Comparison of ENCODE assay signal across 14 mouse cellular contexts in the genomic region with DNA sequence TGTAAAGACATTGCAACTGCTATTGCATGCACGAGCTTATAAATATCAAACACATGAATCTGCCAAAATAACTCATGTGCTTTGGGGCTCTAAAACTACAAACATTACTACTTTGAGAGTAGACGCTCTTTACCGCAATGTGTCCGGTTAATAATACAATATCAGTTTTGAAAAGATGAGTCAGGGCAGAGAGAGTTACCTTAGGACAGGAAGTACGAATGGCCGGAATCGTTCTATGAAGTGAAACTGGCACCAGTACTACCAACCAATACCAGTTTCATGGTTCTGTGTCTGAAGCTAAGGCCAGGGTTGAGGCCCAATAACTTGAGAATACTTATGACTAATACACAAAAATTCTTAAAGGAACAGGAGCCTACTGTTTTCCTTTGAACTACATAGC. TPM values are rescaled to one million over a fixed set of nuclear protein-coding genes. Genes with fewer than 3 reads are reported as not detected.
DNase-seq lines count a peak whose midpoint lies in the region; ATAC-seq and TF ChIP-seq lines count a peak whose summit lies in the region.
"Had no signal": no experiment of that assay in that cellular context is flagged by ENCODE, and none has a peak within 500 bp of the region (broad histone marks: within the 10 kb centered on the region; RNA-seq: fewer than 3 reads in every experiment).

No protein-coding gene starts in this region.

- peak overlapping the region; percentile 44 for H3K4me2 ChIP-seq in forebrain, embryonic 15.5 days (replicated peaks)
- H3K4me2 ChIP-seq in hindbrain, embryonic 16.5 days (ENCODE audit: low read length), result peak overlapping the region; percentile 59
- peak overlapping the region; percentile 55 for H3K4me2 ChIP-seq in midbrain, postnatal 0 days (ENCODE audit: low read depth, low read length, poor library complexity, severe bottlenecking)
- H3K4me2 ChIP-seq: embryonic facial prominence, embryonic 12.5 days had no signal

- H3K4me3 ChIP-seq in forebrain, embryonic 15.5 days, result peak overlapping the region; percentile 44
- H3K4me3 ChIP-seq in hindbrain, embryonic 16.5 days (ENCODE audit: low read length), result peak overlapping the region; percentile 47
- peak overlapping the region; percentile 39 for H3K4me3 ChIP-seq in midbrain, postnatal 0 days (ENCODE audit: low read depth, low read length)
- H3K4me3 ChIP-seq: embryonic facial prominence, embryonic 12.5 days; heart, embryonic 10.5 days; limb, embryonic 10.5 days had no signal

- H3K4me1 ChIP-seq in forebrain, embryonic 15.5 days, result peaks cover 23% of the 10 kb centered on the region
- H3K4me1 ChIP-seq in hindbrain, embryonic 16.5 days (ENCODE audit: control insufficient read depth, insufficient read depth, low read depth, low read length), result peaks cover 3% of the 10 kb centered on the region; the same call in 1 of the 2 replicates
- H3K4me1 ChIP-seq in midbrain, postnatal 0 days (ENCODE audit: insufficient read depth, low read length), result no peaks in the 10 kb centered on the region; the same call in 1 of the 2 replicates

- no peak for TF ChIP-seq CTCF in midbrain, postnatal 0 days (IDR thresholded peaks at IDR 0.05)

- 40% methylated on average over 7 of the region's 7 CpGs for WGBS in forebrain, embryonic 15.5 days
- 36% methylated on average over 7 of the region's 7 CpGs for WGBS in hindbrain, embryonic 16.5 days
- 17% methylated on average over 7 of the region's 7 CpGs for WGBS in midbrain, postnatal 0 days

- peak overlapping the region; percentile 95 for H3K27ac ChIP-seq in forebrain, embryonic 15.5 days (replicated peaks)
- H3K27ac ChIP-seq in hindbrain, embryonic 16.5 days (ENCODE audit: low read depth, low read length), result peak overlapping the region; percentile 94
- H3K27ac ChIP-seq in midbrain, postnatal 0 days (ENCODE audit: low read depth, low read length), result peak overlapping the region; percentile 87
- H3K27ac ChIP-seq: embryonic facial prominence, embryonic 12.5 days; heart, embryonic 10.5 days; limb, embryonic 10.5 days; liver, embryonic 14.5 days had no signal

- no peak for ATAC-seq in forebrain, embryonic 15.5 days (replicated peaks)
- no peak for ATAC-seq in hindbrain, embryonic 16.5 days
- no peak for ATAC-seq in midbrain, postnatal 0 days (ENCODE audit: low FRiP score)
- ATAC-seq in megakaryocyte-erythroid progenitor cell, adult 5-6 weeks (replicated peaks; ENCODE audit: low FRiP score, low TSS enrichment, poor library complexity, severe bottlenecking), result no peak

- peak overlapping the region; percentile 59 for H3K9ac ChIP-seq in forebrain, embryonic 15.5 days (replicated peaks)
- peak overlapping the region; percentile 73 for H3K9ac ChIP-seq in hindbrain, embryonic 16.5 days (ENCODE audit: low read depth, low read length)
- H3K9ac ChIP-seq in midbrain, postnatal 0 days (replicated peaks; ENCODE audit: low read length, poor library complexity, severe bottlenecking), result peak overlapping the region; percentile 60
- H3K9ac ChIP-seq: embryonic facial prominence, embryonic 12.5 days; liver, embryonic 14.5 days had no signal

- peak; percentile 58 for DNase-seq in cerebellum, adult 9-10 months
- no peak for DNase-seq in cerebellum, adult 8-10 months
- no peak for DNase-seq in midbrain, postnatal 0 days (ENCODE audit: low spot score)
- no peak for DNase-seq in urinary bladder, adult 2 months (ENCODE audit: low spot score)
- no peak for DNase-seq in frontal cortex, postnatal 14 days (ENCODE audit: low spot score in 2 of 2)
- DNase-seq: layer of hippocampus, postnatal 36 days had no signal

- no peaks in the 10 kb centered on the region for H3K27me3 ChIP-seq in forebrain, embryonic 15.5 days
- no peaks in the 10 kb centered on the region for H3K27me3 ChIP-seq in hindbrain, embryonic 16.5 days (replicated peaks; ENCODE audit: control insufficient read depth, insufficient read depth, low read length)
- H3K27me3 ChIP-seq in midbrain, postnatal 0 days (ENCODE audit: insufficient read depth, low read length), result no peaks in the 10 kb centered on the region
- H3K27me3 ChIP-seq: CH12.LX had no signal

- no peaks in the 10 kb centered on the region for H3K9me3 ChIP-seq in forebrain, embryonic 15.5 days
- H3K9me3 ChIP-seq in hindbrain, embryonic 16.5 days (ENCODE audit: control insufficient read depth, low read length), result no peaks in the 10 kb centered on the region
- no peaks in the 10 kb centered on the region for H3K9me3 ChIP-seq in midbrain, postnatal 0 days (ENCODE audit: low read length)
- H3K9me3 ChIP-seq: embryonic facial prominence, embryonic 12.5 days; heart, embryonic 10.5 days; limb, embryonic 10.5 days had no signal

- no peaks in the 10 kb centered on the region for H3K36me3 ChIP-seq in forebrain, embryonic 15.5 days
- H3K36me3 ChIP-seq in hindbrain, embryonic 16.5 days (ENCODE audit: control insufficient read depth, insufficient read depth, low read length), result no peaks in the 10 kb centered on the region
- no peaks in the 10 kb centered on the region for H3K36me3 ChIP-seq in midbrain, postnatal 0 days (ENCODE audit: insufficient read depth, low read length)
- H3K36me3 ChIP-seq: embryonic facial prominence, embryonic 12.5 days; heart, embryonic 10.5 days; limb, embryonic 10.5 days had no signal

RNA-seq across cellular contexts. Expression of a gene that starts 2.6 kb away (rescaled TPM):
- 246 and 254 TPM in 2 replicates for polyA plus RNA-seq in forebrain, embryonic 15.5 days (2015; fragmentation: Nextera tagmentation; extraction: Ambion mirVana)
- 213 and 236 TPM in 2 replicates for polyA plus RNA-seq in hindbrain, embryonic 16.5 days (2015; fragmentation: Nextera tagmentation; extraction: Ambion mirVana)
- total RNA-seq in midbrain, postnatal 0 days (2014; rRNA removed), result 104 and 130 TPM in 2 replicates
- 208 and 223 TPM in 2 replicates for polyA plus RNA-seq in midbrain, postnatal 0 days (2015; fragmentation: Nextera tagmentation; extraction: Ambion mirVana)
- 0.04 TPM in 1 of 2 replicates, not detected in the other for polyA plus RNA-seq in urinary bladder, adult 2 months (2012; rRNA removed)
- not detected in 2 replicates for total RNA-seq in megakaryocyte-erythroid progenitor cell, adult 5-6 weeks (2014; fragmentation: Nextera tagmentation)
- 0.89 TPM in 1 of 2 replicates, not detected in the other for total RNA-seq in megakaryocyte-erythroid progenitor cell, adult 5-6 weeks (2017)
- polyA plus RNA-seq: heart, embryonic 10.5 days; limb, embryonic 10.5 days; liver, embryonic 14.5 days had no signal

Comparison
In these comparisons a context has a peak if more than half of its experiments do, and no peak if none do; other contexts are left out.
1. RNA of a gene that starts 2.6 kb away (polyA plus RNA-seq): 246 to 254 TPM in forebrain, embryonic 15.5 days, 213 to 236 TPM in hindbrain, embryonic 16.5 days and 208 to 223 TPM in midbrain, postnatal 0 days; 0.04 TPM in urinary bladder, adult 2 months; every median in the first group is over 100 times any median in the second.
2. Peak in every context shown above with its lines, with median percentiles within 50 percentile points of each other: H3K27ac ChIP-seq, H3K4me2 ChIP-seq, H3K4me3 ChIP-seq and H3K9ac ChIP-seq.